Mouse (Mus musculus): ENCODE data around the gene Stim1. TPM values are rescaled to one million over a fixed set of nuclear protein-coding genes. Genes with fewer than 3 reads are reported as not detected.
"Not testable (repeated sequence)": the region's sequence is repeated elsewhere in the genome, so short reads cannot be mapped to it uniquely, and the experiment has no call there.

Stim1 gene
- polyA plus RNA-seq, 1 experiment from 2014 or later: 42.1 TPM

GRCm38 (mm10) chr7:102483665-102484064 is 216.1 kb downstream of the Stim1 start:
- no peak overlapping the region for H3K4me3 ChIP-seq (replicated peaks)
- ATAC-seq (ENCODE audit: insufficient number of reproducible peaks, low FRiP score, low TSS enrichment, low read depth): no peak
- no peaks in the 10 kb centered on the region for H3K36me3 ChIP-seq
- H3K9ac ChIP-seq: no peak overlapping the region
- no peaks in the 10 kb centered on the region for H3K27me3 ChIP-seq
- 0 out of 2 replicates have a peak, but pooled peaks cover 3% of the 10 kb centered on the region for H3K4me1 ChIP-seq
- no peaks in the 10 kb centered on the region for H3K9me3 ChIP-seq (replicated peaks)
- no peak overlapping the region for H3K4me2 ChIP-seq (replicated peaks)
- WGBS: 85% methylated on average over 2 of the region's 2 CpGs
- H3K27ac ChIP-seq (replicated peaks): no peak overlapping the region

- ATAC-seq (ENCODE audit: insufficient number of reproducible peaks, low FRiP score, low TSS enrichment, low read depth); H3K4me2 ChIP-seq (replicated peaks); H3K9me3 ChIP-seq (replicated peaks); H3K27ac ChIP-seq (replicated peaks); H3K36me3 ChIP-seq; H3K9ac ChIP-seq; H3K27me3 ChIP-seq; H3K4me3 ChIP-seq (replicated peaks); H3K4me1 ChIP-seq: not testable (repeated sequence)
- WGBS: 62% methylated on average over 8 of the region's 8 CpGs
Observed at GRCm38 (mm10) chr7:102484766-102485165, 217.2 kb downstream of the Stim1 start.

- Histone ChIP-seq H3K4me3 (replicated peaks) (no peak overlapping the region), H3K27ac (replicated peaks) (no peak overlapping the region), H3K9ac (no peak overlapping the region), H3K4me2 (replicated peaks) (no peak overlapping the region), H3K36me3 (no peaks in the 10 kb centered on the region), H3K4me1 (no peaks in the 10 kb centered on the region), H3K27me3 (no peaks in the 10 kb centered on the region), H3K9me3 (replicated peaks) (no peaks in the 10 kb centered on the region)
- 71% methylated on average over 1 of the region's 1 CpGs for WGBS
- ATAC-seq (ENCODE audit: insufficient number of reproducible peaks, low FRiP score, low TSS enrichment, low read depth): no peak
Observed at GRCm38 (mm10) chr7:102486105-102486504, 218.5 kb downstream of the Stim1 start.

Other genes starting within 250 kb of the Stim1 start
- gene Il18bp, start 249.1 kb upstream of the Stim1 start, polyA plus RNA-seq (2015; fragmentation: Nextera tagmentation; extraction: Ambion mirVana): 2.4 and 2.5 TPM in 2 replicates
- gene Rnf121, start 202.3 kb upstream of the Stim1 start, polyA plus RNA-seq (2015; fragmentation: Nextera tagmentation; extraction: Ambion mirVana): 28.6 and 29.5 TPM in 2 replicates
- gene Xndc1, start 202.3 kb upstream of the Stim1 start, polyA plus RNA-seq (2015; fragmentation: Nextera tagmentation; extraction: Ambion mirVana): 31.6 and 37.4 TPM in 2 replicates
- 1.8 and 2.0 TPM in 2 replicates for gene Xntrpc, start 202.1 kb upstream of the Stim1 start, polyA plus RNA-seq (2015; fragmentation: Nextera tagmentation; extraction: Ambion mirVana)
- 0.13 and 0.29 TPM in 2 replicates for gene Trpc2, start 184.7 kb upstream of the Stim1 start, polyA plus RNA-seq (2015; fragmentation: Nextera tagmentation; extraction: Ambion mirVana)
- gene Art1, start 166.1 kb upstream of the Stim1 start, polyA plus RNA-seq (2015; fragmentation: Nextera tagmentation; extraction: Ambion mirVana): 13.2 and 19.4 TPM in 2 replicates
- gene Art5, start 158.3 kb upstream of the Stim1 start, polyA plus RNA-seq (2015; fragmentation: Nextera tagmentation; extraction: Ambion mirVana): 3.5 and 3.9 TPM in 2 replicates
- 0.25 and 0.57 TPM in 2 replicates for gene Chrna10, start 151.0 kb upstream of the Stim1 start, polyA plus RNA-seq (2015; fragmentation: Nextera tagmentation; extraction: Ambion mirVana)
- gene Nup98, start 57.6 kb upstream of the Stim1 start, polyA plus RNA-seq (2015; fragmentation: Nextera tagmentation; extraction: Ambion mirVana): 29.4 and 31.8 TPM in 2 replicates
- gene Pgap2, start 57.6 kb upstream of the Stim1 start, polyA plus RNA-seq (2015; fragmentation: Nextera tagmentation; extraction: Ambion mirVana): 94.2 and 94.5 TPM in 2 replicates
- gene Rhog, start 11.8 kb upstream of the Stim1 start, polyA plus RNA-seq (2015; fragmentation: Nextera tagmentation; extraction: Ambion mirVana): 69.9 and 70.3 TPM in 2 replicates
- gene Rrm1, start 173.9 kb downstream of the Stim1 start, polyA plus RNA-seq (2015; fragmentation: Nextera tagmentation; extraction: Ambion mirVana): 119 and 125 TPM in 2 replicates
- 0.51 and 0.68 TPM in 2 replicates for gene Olfr543, start 213.9 kb downstream of the Stim1 start, polyA plus RNA-seq (2015; fragmentation: Nextera tagmentation; extraction: Ambion mirVana)
- gene Olfr544, start 220.5 kb downstream of the Stim1 start, polyA plus RNA-seq (2015; fragmentation: Nextera tagmentation; extraction: Ambion mirVana): 0.68 and 0.71 TPM in 2 replicates
- 0.13 TPM in 1 of 2 replicates, not detected in the other for gene Olfr545, start 231.8 kb downstream of the Stim1 start, polyA plus RNA-seq (2015; fragmentation: Nextera tagmentation; extraction: Ambion mirVana)

All from embryonic facial prominence, embryonic 15.5 days (tissue).